Mouse (Mus musculus) spleen, adult 2 months (tissue): ENCODE results near the gene Tenm2.

Experiments used
- CTCF ChIP-seq: fragments of 200-500 bp; IDR thresholded peaks from 2 replicates; pipeline ENCODE4 v1.5.1; 2011; ENCODE audit warnings: mild to moderate bottlenecking, inconsistent platforms; ENCODE audit not compliant: insufficient read depth, insufficient read length, insufficient replicate concordance; ENCODE audit errors: extremely low read depth
- POLR2A ChIP-seq: fragments of 200-500 bp; IDR thresholded peaks from 2 replicates; pipeline ENCODE4 v1.6.1; 2011; ENCODE audit warnings: low read depth, low read length, inconsistent platforms

DNA sequence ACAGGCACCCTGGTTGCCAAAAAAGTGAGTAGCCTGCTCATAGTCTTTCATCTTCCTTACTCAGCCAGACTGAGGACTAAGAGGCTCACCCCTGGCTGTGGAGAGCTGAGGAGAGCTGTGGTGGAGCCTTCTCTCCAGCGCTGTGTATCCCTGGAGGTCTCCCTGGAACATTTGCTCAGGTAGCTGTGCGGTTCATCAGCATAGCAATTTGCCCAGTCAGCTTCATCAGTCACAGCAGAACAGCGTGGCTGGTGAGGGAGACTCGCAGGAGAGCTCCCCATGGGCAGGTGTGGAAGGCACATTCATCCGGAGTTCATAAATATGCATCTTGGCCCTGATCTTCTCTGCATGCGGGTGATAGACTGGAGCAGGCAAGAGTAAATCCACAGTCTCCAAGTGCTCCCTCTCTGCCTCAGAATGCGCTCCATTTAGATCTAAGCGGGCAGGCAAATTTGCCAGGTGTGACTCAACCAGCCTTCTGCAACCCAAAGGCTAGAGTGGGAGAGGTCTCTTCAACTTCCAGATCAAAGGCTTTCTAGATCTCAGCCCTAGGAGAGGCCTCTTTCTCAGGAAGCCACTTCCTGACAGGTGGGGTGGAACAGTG, 751.2 kb downstream of the Tenm2 start:
- TF ChIP-seq POLR2A (no peak), CTCF (no peak)
